Mouse (Mus musculus): ENCODE measurements at regions not wholly inside any gene's neighbourhood (a gene's known extent, or its start where the extent isn't known, plus 50 kb on each side); places are given as distances from the start of the nearest gene placed in this dataset.
"Not testable (repeated sequence)": the region's sequence is repeated elsewhere in the genome, so short reads cannot be mapped to it uniquely, and the experiment has no call there.

GRCm38 (mm10) chr14:102748687-102749086, 233.8 kb downstream of the Kctd12 start:
- H3K4me1 ChIP-seq (ENCODE audit: control insufficient read depth, insufficient read depth, low read length), result no peaks in the 10 kb centered on the region
- no peak for TF ChIP-seq CTCF (IDR thresholded peaks at IDR 0.05; ENCODE audit: control insufficient read depth, insufficient read depth, insufficient replicate concordance, low read depth, low read length)
- no peak for TF ChIP-seq POLR2A (IDR thresholded peaks at IDR 0.05; ENCODE audit: control insufficient read depth, low read depth, low read length)
- H3K27me3 ChIP-seq (ENCODE audit: control insufficient read depth, insufficient read depth, low read length), result no peaks in the 10 kb centered on the region
- H3K4me3 ChIP-seq (ENCODE audit: control insufficient read depth, low read depth, low read length), result no peak overlapping the region
- no peaks in the 10 kb centered on the region for H3K36me3 ChIP-seq (ENCODE audit: control insufficient read depth, insufficient read depth, low read length)
- no peak overlapping the region for H3K27ac ChIP-seq (ENCODE audit: control insufficient read depth, insufficient read depth, low read depth, low read length)

GRCm38 (mm10) chr14:102742331-102742730, 240.1 kb downstream of the Kctd12 start:
- TF ChIP-seq CTCF (IDR thresholded peaks at IDR 0.05; ENCODE audit: control insufficient read depth, insufficient read depth, insufficient replicate concordance, low read depth, low read length) (no peak), POLR2A (IDR thresholded peaks at IDR 0.05; ENCODE audit: control insufficient read depth, low read depth, low read length) (no peak)
- Histone ChIP-seq H3K27me3 (ENCODE audit: control insufficient read depth, insufficient read depth, low read length) (no peaks in the 10 kb centered on the region), H3K36me3 (ENCODE audit: control insufficient read depth, insufficient read depth, low read length) (no peaks in the 10 kb centered on the region), H3K27ac (ENCODE audit: control insufficient read depth, insufficient read depth, low read depth, low read length) (no peak overlapping the region), H3K4me1 (ENCODE audit: control insufficient read depth, insufficient read depth, low read length) (no peaks in the 10 kb centered on the region), H3K4me3 (ENCODE audit: control insufficient read depth, low read depth, low read length) (no peak overlapping the region)

- Histone ChIP-seq H3K27me3 (ENCODE audit: control insufficient read depth, insufficient read depth, low read length) (no peaks in the 10 kb centered on the region), H3K4me1 (ENCODE audit: control insufficient read depth, insufficient read depth, low read length) (no peaks in the 10 kb centered on the region), H3K36me3 (ENCODE audit: control insufficient read depth, insufficient read depth, low read length) (no peaks in the 10 kb centered on the region), H3K27ac (ENCODE audit: control insufficient read depth, insufficient read depth, low read depth, low read length) (no peak overlapping the region), H3K4me3 (ENCODE audit: control insufficient read depth, low read depth, low read length) (no peak overlapping the region)
- no peak for TF ChIP-seq POLR2A (IDR thresholded peaks at IDR 0.05; ENCODE audit: control insufficient read depth, low read depth, low read length)
- TF ChIP-seq CTCF (IDR thresholded peaks at IDR 0.05; ENCODE audit: control insufficient read depth, insufficient read depth, insufficient replicate concordance, low read depth, low read length), result no peak
Measured at GRCm38 (mm10) chr14:102736656-102737055, 245.8 kb downstream of the Kctd12 start.

GRCm38 (mm10) chr14:102733718-102734117, 248.7 kb downstream of the Kctd12 start:
- H3K4me3 ChIP-seq (ENCODE audit: control insufficient read depth, low read depth, low read length); H3K4me1 ChIP-seq (ENCODE audit: control insufficient read depth, insufficient read depth, low read length): not testable (repeated sequence)

GRCm38 (mm10) chr14:102731746-102732145, 250.7 kb downstream of the Kctd12 start:
- no peak overlapping the region for H3K27ac ChIP-seq (ENCODE audit: control insufficient read depth, insufficient read depth, low read depth, low read length)
- H3K4me3 ChIP-seq (ENCODE audit: control insufficient read depth, low read depth, low read length), result no peak overlapping the region
- no peaks in the 10 kb centered on the region for H3K27me3 ChIP-seq (ENCODE audit: control insufficient read depth, insufficient read depth, low read length)
- H3K36me3 ChIP-seq (ENCODE audit: control insufficient read depth, insufficient read depth, low read length), result no peaks in the 10 kb centered on the region
- no peaks in the 10 kb centered on the region for H3K4me1 ChIP-seq (ENCODE audit: control insufficient read depth, insufficient read depth, low read length)
- TF ChIP-seq POLR2A (IDR thresholded peaks at IDR 0.05; ENCODE audit: control insufficient read depth, low read depth, low read length), result no peak
- TF ChIP-seq CTCF (IDR thresholded peaks at IDR 0.05; ENCODE audit: control insufficient read depth, insufficient read depth, insufficient replicate concordance, low read depth, low read length), result no peak

More at GRCm38 (mm10) chr14:102733718-102734117, 248.7 kb downstream of the Kctd12 start:
- H3K27me3 ChIP-seq (ENCODE audit: control insufficient read depth, insufficient read depth, low read length); H3K36me3 ChIP-seq (ENCODE audit: control insufficient read depth, insufficient read depth, low read length); H3K27ac ChIP-seq (ENCODE audit: control insufficient read depth, insufficient read depth, low read depth, low read length): not testable (repeated sequence)

- Histone ChIP-seq H3K4me3 (ENCODE audit: control insufficient read depth, low read depth, low read length) (no peak overlapping the region), H3K27ac (ENCODE audit: control insufficient read depth, insufficient read depth, low read depth, low read length) (no peak overlapping the region), H3K4me1 (ENCODE audit: control insufficient read depth, insufficient read depth, low read length) (no peaks in the 10 kb centered on the region), H3K36me3 (ENCODE audit: control insufficient read depth, insufficient read depth, low read length) (no peaks in the 10 kb centered on the region), H3K27me3 (ENCODE audit: control insufficient read depth, insufficient read depth, low read length) (no peaks in the 10 kb centered on the region)
- no peak for TF ChIP-seq POLR2A (IDR thresholded peaks at IDR 0.05; ENCODE audit: control insufficient read depth, low read depth, low read length)
- TF ChIP-seq CTCF (IDR thresholded peaks at IDR 0.05; ENCODE audit: control insufficient read depth, insufficient read depth, insufficient replicate concordance, low read depth, low read length), result no peak
Measured at GRCm38 (mm10) chr14:102722633-102723032, 259.8 kb downstream of the Kctd12 start.

- Histone ChIP-seq H3K4me3 (ENCODE audit: control insufficient read depth, low read depth, low read length) (no peak overlapping the region), H3K27ac (ENCODE audit: control insufficient read depth, insufficient read depth, low read depth, low read length) (no peak overlapping the region), H3K27me3 (ENCODE audit: control insufficient read depth, insufficient read depth, low read length) (no peaks in the 10 kb centered on the region), H3K36me3 (ENCODE audit: control insufficient read depth, insufficient read depth, low read length) (no peaks in the 10 kb centered on the region), H3K4me1 (ENCODE audit: control insufficient read depth, insufficient read depth, low read length) (no peaks in the 10 kb centered on the region)
- TF ChIP-seq CTCF (IDR thresholded peaks at IDR 0.05; ENCODE audit: control insufficient read depth, insufficient read depth, insufficient replicate concordance, low read depth, low read length) (no peak), POLR2A (IDR thresholded peaks at IDR 0.05; ENCODE audit: control insufficient read depth, low read depth, low read length) (no peak)
Measured at GRCm38 (mm10) chr14:102718558-102718957, 263.9 kb downstream of the Kctd12 start.

GRCm38 (mm10) chr14:102712600-102712999, 269.8 kb downstream of the Kctd12 start:
- Histone ChIP-seq H3K4me1 (ENCODE audit: control insufficient read depth, insufficient read depth, low read length) (no peaks in the 10 kb centered on the region), H3K36me3 (ENCODE audit: control insufficient read depth, insufficient read depth, low read length) (no peaks in the 10 kb centered on the region), H3K27ac (ENCODE audit: control insufficient read depth, insufficient read depth, low read depth, low read length) (no peak overlapping the region), H3K27me3 (ENCODE audit: control insufficient read depth, insufficient read depth, low read length) (no peaks in the 10 kb centered on the region), H3K4me3 (ENCODE audit: control insufficient read depth, low read depth, low read length) (no peak overlapping the region)
- TF ChIP-seq POLR2A (IDR thresholded peaks at IDR 0.05; ENCODE audit: control insufficient read depth, low read depth, low read length) (no peak), CTCF (IDR thresholded peaks at IDR 0.05; ENCODE audit: control insufficient read depth, insufficient read depth, insufficient replicate concordance, low read depth, low read length) (no peak)
